Mouse (Mus musculus) cerebellum, adult 2 months (tissue): ENCODE results near the gene Fndc3c1.

Experiments
- CTCF ChIP-seq: fragments of 200-500 bp; IDR thresholded peaks from 2 replicates; pipeline ENCODE4 v1.5.1; 2011; ENCODE audit warnings: low read depth, mild to moderate bottlenecking, control low read depth, low read length, moderate library complexity, borderline replicate concordance; ENCODE audit not compliant: insufficient read depth
- POLR2A ChIP-seq: fragments of 200-500 bp; IDR thresholded peaks from 2 replicates; pipeline ENCODE4 v1.6.1; 2011; ENCODE audit warnings: low read length, control low read depth, borderline replicate concordance; ENCODE audit not compliant: insufficient read depth

DNA sequence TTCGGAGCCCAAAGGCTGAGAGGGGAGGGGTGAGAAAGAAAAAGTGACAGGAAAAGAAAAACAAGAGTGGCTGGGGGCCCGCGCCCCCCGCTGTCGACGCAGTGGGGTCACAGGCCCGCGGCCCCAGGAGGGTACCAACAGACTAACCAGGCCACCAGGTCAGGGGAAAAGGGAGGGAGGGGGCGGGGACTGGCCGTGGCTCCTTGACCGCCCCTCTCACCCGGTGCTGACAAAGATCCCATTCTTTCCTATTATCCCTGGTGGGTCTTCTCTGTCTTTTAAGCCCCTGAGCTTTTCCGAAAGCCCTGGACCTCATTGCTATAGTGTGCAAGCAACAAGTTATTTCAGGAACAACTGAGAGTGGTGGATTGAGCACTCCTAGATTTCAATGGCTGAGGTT, 470 bp upstream of the Fndc3c1 start:
- TF ChIP-seq POLR2A, result no peak
- no peak for TF ChIP-seq CTCF
